Mouse (Mus musculus) erythroblast, embryonic 14.5 days (primary cell): ENCODE results near the gene Syvn1.

Experiments
- GATA1 ChIP-seq: IDR thresholded peaks from 2 replicates; pipeline ENCODE4 v1.6.1; 2012; ENCODE audit warnings: low read length, inconsistent platforms, mixed read lengths
- TAL1 ChIP-seq: IDR thresholded peaks from 3 replicates; pipeline ENCODE4 v1.6.1; 2012; ENCODE audit warnings: low read length, inconsistent platforms, mixed read lengths

DNA sequence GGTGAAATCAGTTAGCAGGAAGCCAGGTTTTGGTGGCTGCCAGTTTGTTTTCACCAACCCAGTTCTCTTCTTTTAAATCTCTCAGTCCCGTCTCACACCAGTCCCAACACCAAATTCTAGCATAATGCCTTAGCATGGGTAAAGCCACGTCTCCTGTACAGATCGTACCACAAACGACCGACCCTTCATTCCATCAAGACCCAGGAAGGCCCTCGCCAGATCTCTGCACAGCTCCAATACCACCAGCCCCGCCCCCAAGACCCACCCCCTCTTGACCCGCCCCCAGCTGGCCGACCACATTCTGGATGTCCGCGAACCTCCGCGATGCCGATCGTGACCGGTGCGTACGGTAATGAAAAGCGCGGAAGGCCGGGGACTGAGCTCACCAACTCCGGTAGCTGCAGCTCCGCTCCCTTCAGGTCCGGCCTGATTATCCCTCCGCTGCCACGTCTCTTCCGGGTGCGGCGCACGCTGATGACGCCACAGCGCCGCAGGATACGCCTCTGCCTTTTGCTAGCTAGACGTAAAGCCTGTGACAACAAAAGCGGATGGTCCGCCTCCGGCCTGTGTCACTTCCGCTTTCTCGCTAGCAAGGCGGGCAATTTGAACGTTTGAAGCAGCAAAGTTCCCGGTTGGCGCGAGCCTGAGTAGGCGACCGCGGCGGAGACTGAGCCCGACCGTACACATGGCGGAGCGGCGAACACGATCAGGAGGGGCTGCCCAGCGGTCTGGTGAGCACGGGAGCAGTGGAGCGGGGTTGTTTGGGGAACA, 38.3 kb downstream of the Syvn1 start, which contains the start of the genes Zfpl1 and Cdca5:
- TF ChIP-seq GATA1: no peak
- no peak for TF ChIP-seq TAL1
